Mouse (Mus musculus) bone marrow macrophage, adult 2 months (primary cell): ENCODE data around the gene Upf3b.

Experiments
- CTCF ChIP-seq: IDR thresholded peaks from 2 replicates; pipeline ENCODE4 v1.5.1; 2012; ENCODE audit warnings: low read depth, mild to moderate bottlenecking, low read length, moderate library complexity
- POLR2A ChIP-seq: IDR thresholded peaks from 2 replicates; pipeline ENCODE4 v1.6.1; 2012; ENCODE audit warnings: mild to moderate bottlenecking, low read depth, low read length, borderline replicate concordance

- TF ChIP-seq CTCF (no peak), POLR2A (no peak)
Measured at GRCm38 (mm10) chrX:37091457-37091856, 18.7 kb downstream of the Upf3b start.
